Mouse (Mus musculus) adrenal gland, postnatal 14 days (tissue): ENCODE measurements around the gene Ttc21a. TPM values are rescaled to one million over a fixed set of nuclear protein-coding genes. Genes with fewer than 3 reads are reported as not detected.

Experiments
- DNase-seq: peaks from one replicate; pipeline ENCODE4 v3.0.0; 2021; ENCODE audit warnings: mixed read lengths
- total RNA-seq: library from RNA; stranded (reverse); gene quantifications from 2 replicates; pipeline ENCODE4 v1.2.3, GENCODE M21; 2021

Gene Ttc21a
- total RNA-seq, 1 experiment from 2014 or later, result 0.11 TPM

- no peak for DNase-seq
Observed at GRCm38 (mm10) chr9:119975286-119975685, 37.9 kb downstream of the Ttc21a start.

DNA sequence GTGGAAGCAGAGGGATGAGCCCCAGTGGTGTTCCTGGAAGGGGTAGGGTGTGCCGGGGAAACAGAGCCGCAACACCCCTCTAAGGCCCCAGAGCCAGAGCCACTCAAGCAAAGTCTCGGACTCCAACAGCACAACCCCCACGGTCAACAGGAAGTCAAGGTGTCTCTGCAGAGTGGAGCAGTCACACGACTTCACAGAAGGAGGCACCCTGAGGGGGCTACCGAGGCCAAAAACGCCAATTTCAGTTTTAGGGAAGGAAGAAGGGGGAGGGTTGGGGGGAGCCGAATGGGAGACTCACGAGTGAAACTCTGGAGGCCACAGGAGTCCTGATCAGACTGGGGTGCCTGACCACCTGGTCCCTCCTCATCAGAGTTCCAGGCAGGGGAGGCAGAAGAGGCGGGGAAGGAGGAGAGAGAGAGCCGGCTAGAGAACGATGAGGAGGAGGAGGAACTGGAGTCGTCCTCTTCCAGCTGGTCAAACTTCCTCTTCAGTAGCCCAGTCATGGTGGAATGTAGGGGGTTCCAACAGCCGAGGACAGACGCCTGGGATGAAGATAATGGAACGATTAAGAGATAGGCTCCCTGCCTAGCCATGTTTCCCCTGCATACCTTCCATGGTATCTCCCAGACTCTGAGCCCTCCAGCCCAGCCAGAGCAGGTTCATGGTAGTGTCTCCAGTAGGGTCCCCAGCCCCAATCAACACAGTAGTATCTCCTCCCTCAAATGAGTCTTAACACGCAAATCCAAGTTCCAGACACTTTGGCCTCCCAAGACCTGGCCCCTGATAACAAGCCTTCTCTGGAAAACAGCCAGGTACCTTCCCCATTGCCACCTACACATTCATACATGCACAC, 39.5 kb downstream of the Ttc21a start:
- no peak for DNase-seq

DNA sequence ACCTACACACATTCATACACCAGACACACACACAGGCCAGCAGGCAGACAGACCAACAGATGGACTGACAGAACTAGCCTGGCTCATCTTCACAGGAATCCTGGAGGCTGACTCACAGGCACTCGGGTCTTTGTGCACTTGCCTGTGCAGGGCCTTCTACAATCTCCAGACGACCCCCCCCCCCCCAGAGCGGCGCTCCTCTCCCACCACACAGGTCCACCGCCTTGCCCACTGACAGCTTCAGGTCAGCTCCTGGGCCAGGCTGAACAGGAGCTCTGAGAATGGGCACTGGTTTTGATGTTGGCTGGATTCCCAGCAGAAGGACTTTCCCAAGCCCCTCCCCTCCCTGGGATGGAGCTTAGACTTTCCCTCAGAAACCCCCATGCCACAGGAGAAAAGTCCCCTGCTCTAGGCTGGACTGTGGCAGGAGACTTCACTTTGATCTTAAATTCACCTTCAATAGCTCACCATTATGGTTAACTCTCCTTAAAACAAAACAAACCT, 40.2 kb downstream of the Ttc21a start:
- DNase-seq, result peak; percentile 37

GRCm38 (mm10) chr9:119978151-119978810, 40.9 kb downstream of the Ttc21a start:
- DNase-seq, result peak; percentile 28

DNA sequence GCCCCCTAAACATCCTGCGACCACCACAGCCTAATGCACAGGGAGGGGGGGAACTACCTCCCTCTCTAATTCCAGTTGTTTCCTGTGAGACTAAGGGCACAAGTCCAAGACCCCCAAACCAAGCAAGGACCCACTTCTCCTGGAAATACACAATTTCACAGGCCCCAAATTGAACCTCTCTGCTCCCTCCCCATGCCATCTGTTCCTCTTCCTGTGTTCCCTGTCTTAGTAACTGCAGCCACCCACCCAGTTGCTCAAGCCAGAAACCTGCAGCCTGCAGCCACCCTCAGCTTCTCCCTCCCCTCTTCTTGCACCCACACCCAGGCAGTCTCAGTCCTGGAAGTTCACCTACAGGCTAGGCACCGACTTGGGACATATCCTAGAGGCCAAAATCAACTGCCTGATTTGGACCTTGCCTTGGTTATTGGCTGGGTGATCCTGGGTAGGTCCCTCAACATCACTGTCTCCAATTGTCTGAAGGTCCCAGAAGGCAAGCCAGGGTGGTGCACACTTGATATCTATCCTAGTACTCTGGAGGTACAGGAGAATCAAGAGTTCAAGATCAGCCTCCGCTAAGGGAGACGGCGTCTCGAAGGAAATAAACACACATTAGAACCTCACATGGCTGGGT, 41.5 kb downstream of the Ttc21a start:
- peak; percentile 8 for DNase-seq

- peak; percentile 2 for DNase-seq
Observed at GRCm38 (mm10) chr9:119979749-119980148, 42.3 kb downstream of the Ttc21a start.

GRCm38 (mm10) chr9:119980770-119981182, 43.4 kb downstream of the Ttc21a start:
- peak; percentile 47 for DNase-seq

GRCm38 (mm10) chr9:119981183-119982179, 44.1 kb downstream of the Ttc21a start:
- DNase-seq, result peak; percentile 85

DNA sequence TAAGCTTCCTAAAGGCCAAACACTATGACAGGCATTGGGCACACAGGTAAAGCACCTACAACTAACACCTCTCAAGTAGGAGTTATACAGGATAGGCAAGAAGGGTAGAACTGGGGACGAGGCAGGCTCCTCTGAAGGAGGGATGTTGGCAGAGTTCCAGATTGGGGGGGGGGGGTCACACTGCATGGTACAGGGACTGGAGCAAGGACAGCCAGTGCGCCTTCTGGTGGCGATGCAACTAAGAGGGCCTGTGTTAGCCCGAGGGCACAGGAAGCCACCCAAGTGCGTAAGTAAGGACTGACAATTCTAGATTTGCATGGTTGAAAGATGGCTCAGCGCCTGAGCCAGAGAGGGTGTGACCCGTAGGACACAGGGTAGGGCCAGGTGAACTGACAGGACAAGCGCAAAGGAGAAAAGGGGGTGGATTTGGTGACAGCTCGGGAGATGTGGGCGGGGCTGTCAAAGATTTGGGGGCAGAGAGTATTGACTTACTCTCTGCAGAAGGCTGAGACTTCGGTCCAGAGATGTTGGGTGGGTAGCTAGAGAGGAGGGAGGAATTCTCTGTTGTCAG, 44.9 kb downstream of the Ttc21a start:
- peak; percentile 79 for DNase-seq

GRCm38 (mm10) chr9:119982956-119983551, 45.6 kb downstream of the Ttc21a start:
- peak; percentile 87 for DNase-seq

- peak; percentile 97 for DNase-seq
Observed at GRCm38 (mm10) chr9:119983585-119984535, 46.5 kb downstream of the Ttc21a start.

- peak; percentile 78 for DNase-seq
Observed at GRCm38 (mm10) chr9:119984536-119985011, 47.2 kb downstream of the Ttc21a start, which contains the start of gene Csrnp1. TSS of gene Csrnp1 (minus strand) at chr9:119984658.

GRCm38 (mm10) chr9:119985881-119986574, 48.6 kb downstream of the Ttc21a start:
- DNase-seq, result no peak

GRCm38 (mm10) chr9:119988304-119988703, 50.9 kb downstream of the Ttc21a start:
- no peak for DNase-seq

DNA sequence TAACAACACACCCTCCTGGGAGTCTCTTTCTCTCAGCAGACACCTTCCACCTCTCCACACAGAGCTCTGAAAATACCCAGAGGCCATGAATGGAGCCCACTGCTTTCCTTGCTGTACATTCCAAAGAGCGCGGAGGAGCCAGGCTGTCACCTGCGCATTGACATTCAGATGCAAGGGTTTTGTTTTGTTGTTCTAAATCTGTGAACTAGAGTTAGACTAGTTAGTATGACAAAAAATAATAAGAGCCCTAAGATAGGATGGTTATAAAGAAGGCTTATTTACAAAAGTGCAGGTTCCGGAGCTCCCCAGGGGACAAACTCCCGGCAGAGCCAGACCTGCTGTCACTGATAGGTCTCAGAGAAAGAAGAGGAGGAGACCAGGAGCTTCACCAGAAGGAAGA, 53.9 kb downstream of the Ttc21a start:
- no peak for DNase-seq

DNA sequence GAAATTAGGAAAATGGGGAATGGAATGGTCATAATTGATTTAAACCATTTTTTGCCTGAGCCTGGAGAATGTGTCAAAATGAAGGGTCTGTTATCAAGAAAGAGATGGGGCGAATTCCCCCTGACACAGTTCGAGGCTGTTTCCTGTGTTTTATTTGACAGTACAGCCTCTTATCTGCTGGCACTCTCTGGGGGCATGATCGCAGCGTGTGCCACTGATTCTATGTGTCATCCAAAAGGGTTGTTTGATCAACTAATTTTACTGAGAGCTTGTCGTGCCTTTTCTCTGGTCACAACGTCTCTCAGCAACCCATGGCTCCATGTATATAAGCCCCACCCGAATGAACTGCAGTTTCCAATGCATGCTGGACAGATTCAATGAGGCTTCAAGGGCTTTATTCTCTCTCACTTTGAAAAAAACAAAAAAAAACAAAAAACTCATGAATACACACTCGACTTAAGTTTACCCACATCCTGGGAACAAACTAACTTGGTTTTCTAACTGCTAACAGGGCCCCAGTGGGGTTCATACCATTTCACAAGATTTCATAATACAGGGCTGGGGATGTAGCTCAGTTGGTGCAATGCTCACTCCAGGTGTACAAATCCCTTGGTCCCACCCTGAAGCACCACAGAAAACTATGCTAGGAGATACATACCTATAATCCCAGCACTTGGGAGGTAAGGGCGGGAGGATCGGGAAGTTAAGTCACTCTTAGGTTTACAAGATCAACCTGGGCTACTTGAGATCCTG, 55.9 kb downstream of the Ttc21a start:
- DNase-seq, result no peak

GRCm38 (mm10) chr9:119994207-119994606, 56.8 kb downstream of the Ttc21a start:
- no peak for DNase-seq

- no peak for DNase-seq
Observed at GRCm38 (mm10) chr9:119996080-119996479, 58.7 kb downstream of the Ttc21a start.
